Comparison of ENCODE assay signal across 10 mouse cellular contexts in the genomic region with DNA sequence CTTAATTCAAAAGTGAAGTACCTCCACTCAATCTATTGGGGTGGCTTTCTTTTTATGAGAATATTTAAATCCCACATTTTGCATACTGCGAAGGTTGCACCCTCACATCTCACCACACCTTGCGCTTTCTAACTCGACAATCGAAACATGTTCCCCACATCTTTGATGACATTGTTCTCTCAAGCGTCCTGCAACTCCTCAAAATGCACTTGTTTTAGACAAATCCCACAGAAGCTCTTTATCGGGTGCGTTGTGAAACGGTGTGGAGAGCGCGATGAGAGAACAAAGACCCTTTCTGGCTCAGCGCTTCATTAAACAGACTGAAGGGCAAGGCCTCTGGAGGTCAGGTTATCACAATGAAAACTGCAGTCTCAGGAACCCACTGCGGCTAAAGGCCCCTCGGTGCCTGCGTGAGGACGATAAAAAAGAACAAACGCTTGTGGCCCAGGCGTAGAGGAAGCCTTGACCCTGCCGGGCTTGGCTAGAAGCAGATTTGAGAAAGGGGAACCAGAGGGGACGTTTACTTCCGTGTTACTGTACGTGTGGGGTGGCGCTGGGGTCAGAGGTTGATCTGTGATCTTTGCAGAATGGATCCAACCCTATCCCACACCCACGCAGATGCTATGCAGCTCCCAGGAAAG.
A peak's percentile ranks its signal among the peaks of the same experiment; 100 is the strongest.
DNase-seq lines count a peak whose midpoint lies in the region; ATAC-seq lines count a peak whose summit lies in the region.
"Had no signal": no experiment of that assay in that cellular context is flagged by ENCODE, and none has a peak within 500 bp of the region (broad histone marks: within the 10 kb centered on the region; RNA-seq: fewer than 3 reads in every experiment).

No protein-coding gene starts in this region.

- H3K9me3 ChIP-seq in embryonic facial prominence, embryonic 10.5 days, result no peaks in the 10 kb centered on the region
- H3K9me3 ChIP-seq in hindbrain, embryonic 16.5 days (ENCODE audit: control insufficient read depth, low read length), result no peaks in the 10 kb centered on the region
- H3K9me3 ChIP-seq in midbrain, embryonic 11.5 days (ENCODE audit: control insufficient read depth, low read length), result no peaks in the 10 kb centered on the region

- H3K4me1 ChIP-seq in embryonic facial prominence, embryonic 10.5 days, result peaks cover 28% of the 10 kb centered on the region
- peaks cover 13% of the 10 kb centered on the region for H3K4me1 ChIP-seq in hindbrain, embryonic 16.5 days (ENCODE audit: control insufficient read depth, insufficient read depth, low read depth, low read length)
- H3K4me1 ChIP-seq in midbrain, embryonic 11.5 days (ENCODE audit: control insufficient read depth, insufficient read depth, low read length), result peaks cover 19% of the 10 kb centered on the region

- ATAC-seq in hindbrain, embryonic 16.5 days, result no peak
- ATAC-seq in midbrain, embryonic 11.5 days (ENCODE audit: low FRiP score), result peak; percentile 62

- peak overlapping the region; percentile 52 for H3K9ac ChIP-seq in hindbrain, embryonic 16.5 days (ENCODE audit: low read depth, low read length)
- H3K9ac ChIP-seq in midbrain, embryonic 11.5 days (ENCODE audit: low read length), result peak overlapping the region; percentile 45

- H3K4me2 ChIP-seq in hindbrain, embryonic 16.5 days (ENCODE audit: low read length), result peak overlapping the region; percentile 37
- H3K4me2 ChIP-seq in midbrain, embryonic 11.5 days, result peak overlapping the region; percentile 34

- H3K27me3 ChIP-seq in embryonic facial prominence, embryonic 10.5 days (replicated peaks; ENCODE audit: low read depth, poor library complexity, severe bottlenecking), result no peaks in the 10 kb centered on the region
- H3K27me3 ChIP-seq in hindbrain, embryonic 16.5 days (replicated peaks; ENCODE audit: control insufficient read depth, insufficient read depth, low read length), result no peaks in the 10 kb centered on the region
- no peaks in the 10 kb centered on the region for H3K27me3 ChIP-seq in midbrain, embryonic 11.5 days (ENCODE audit: control insufficient read depth, insufficient read depth, low read length)

- DNase-seq in c-Kit-positive CD71-negative TER-119-negative erythroid progenitor cells, embryonic 14.5 days (ENCODE audit: low read depth), result peak; percentile 8
- peak; percentile 47 for DNase-seq in embryonic facial prominence, embryonic 10.5 days (ENCODE audit: low spot score)
- peak; percentile 95 for DNase-seq in midbrain, embryonic 11.5 days (ENCODE audit: low spot score, missing footprints)
- no peak for DNase-seq in layer of hippocampus, adult 18-20 months (ENCODE audit: low spot score in 2 of 2)
- no peak for DNase-seq in kidney, postnatal 36 days
- DNase-seq in layer of hippocampus, adult 9-10 months (ENCODE audit: low spot score), result no peak
- no peak for DNase-seq in gastrocnemius, postnatal 25 days
- DNase-seq: kidney, adult 9 months; lung, postnatal 4 days had no signal

- 17% methylated on average over 23 of the region's 23 CpGs for WGBS in embryonic facial prominence, embryonic 10.5 days
- 10% methylated on average over 23 of the region's 23 CpGs for WGBS in hindbrain, embryonic 16.5 days
- 8% methylated on average over 23 of the region's 23 CpGs for WGBS in midbrain, embryonic 11.5 days

- no peak overlapping the region for H3K4me3 ChIP-seq in embryonic facial prominence, embryonic 10.5 days
- H3K4me3 ChIP-seq in hindbrain, embryonic 16.5 days (ENCODE audit: low read length), result no peak overlapping the region
- H3K4me3 ChIP-seq in midbrain, embryonic 11.5 days (ENCODE audit: low read depth, low read length), result no peak overlapping the region

- no peaks in the 10 kb centered on the region for H3K36me3 ChIP-seq in embryonic facial prominence, embryonic 10.5 days (replicated peaks)
- H3K36me3 ChIP-seq in hindbrain, embryonic 16.5 days (ENCODE audit: control insufficient read depth, insufficient read depth, low read length), result no peaks in the 10 kb centered on the region
- H3K36me3 ChIP-seq in midbrain, embryonic 11.5 days (ENCODE audit: control insufficient read depth, insufficient read depth, low read length), result no peaks in the 10 kb centered on the region

- H3K27ac ChIP-seq in embryonic facial prominence, embryonic 10.5 days (replicated peaks), result peak overlapping the region; percentile 73
- no peak overlapping the region for H3K27ac ChIP-seq in hindbrain, embryonic 16.5 days (ENCODE audit: low read depth, low read length)
- peak overlapping the region; percentile 63; the same call in 1 of the 2 replicates for H3K27ac ChIP-seq in midbrain, embryonic 11.5 days (ENCODE audit: low read depth, low read length)

Comparison
In these comparisons a context has a peak if more than half of its experiments do, and no peak if none do; other contexts are left out.
1. DNase-seq: peak in c-Kit-positive CD71-negative TER-119-negative erythroid progenitor cells, embryonic 14.5 days (single experiment), embryonic facial prominence, embryonic 10.5 days (single experiment) and midbrain, embryonic 11.5 days (single experiment); none in layer of hippocampus, adult 18-20 months (0 of 2), kidney, postnatal 36 days (0 of 2), layer of hippocampus, adult 9-10 months (single experiment) and gastrocnemius, postnatal 25 days (single experiment).